Mouse (Mus musculus): ENCODE data around the gene Eif6.

DNA sequence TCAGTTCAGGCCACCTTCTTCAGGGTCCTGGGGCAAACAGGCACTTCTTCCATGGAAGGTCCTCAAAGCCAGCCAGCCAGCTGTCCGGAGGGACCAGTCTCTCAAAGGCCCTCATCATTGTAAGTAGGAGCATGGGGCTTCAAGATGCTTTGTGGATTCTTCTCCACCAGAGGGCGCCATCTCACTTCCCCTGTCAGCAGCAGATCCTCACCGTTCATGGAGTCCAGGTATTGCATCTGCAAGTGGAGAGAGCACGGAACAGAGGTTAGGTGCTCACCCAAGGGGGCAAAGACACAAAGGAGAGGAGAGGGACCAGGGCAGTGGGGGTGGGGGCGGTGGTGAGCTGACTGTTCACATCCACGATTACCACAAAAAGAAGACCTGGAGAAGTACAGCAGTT, 21.6 kb upstream of the Eif6 start:
- TF ChIP-seq CTCF (IDR thresholded peaks at IDR 0.05; ENCODE audit: control insufficient read depth, insufficient read depth, insufficient read length) (peak; percentile 73), CEBPB (IDR thresholded peaks at IDR 0.05; ENCODE audit: low read depth) (no peak), MAX (IDR thresholded peaks at IDR 0.05) (no peak), USF1 (IDR thresholded peaks at IDR 0.05; ENCODE audit: low read depth) (no peak), MYOD1 (IDR thresholded peaks at IDR 0.05; ENCODE audit: control insufficient read depth, insufficient read length, low read depth) (no peak), MYOG (IDR thresholded peaks at IDR 0.05; ENCODE audit: control insufficient read depth, extremely low read depth, insufficient read length) (no peak), FOSL1 (IDR thresholded peaks at IDR 0.05; ENCODE audit: insufficient read depth, low read length, poor library complexity, severe bottlenecking) (no peak)
